Mouse (Mus musculus) forebrain, embryonic 10.5 days (tissue): Measurements from ENCODE around the gene Otud6a. TPM values are rescaled to one million over a fixed set of nuclear protein-coding genes. Genes with fewer than 3 reads are reported as not detected.

Experiments used
- DNase-seq: peaks from one replicate; pipeline ENCODE4 v3.0.0-alpha.2; 2017; ENCODE audit warnings: low spot score; ENCODE audit errors: extremely low spot score
- H3K27ac ChIP-seq: fragments of 300-500 bp; sonication (generic); 2 replicates; pipeline ENCODE4 v1.5.1; 2016; ENCODE audit warnings: mild to moderate bottlenecking
- H3K27me3 ChIP-seq: fragments of 300-500 bp; sonication (generic); 2 replicates; pipeline ENCODE4 v1.6.1; 2016; ENCODE audit warnings: mild to moderate bottlenecking; ENCODE audit not compliant: poor library complexity, severe bottlenecking
- H3K36me3 ChIP-seq: fragments of 300-500 bp; sonication (generic); replicated peaks from 2 replicates; pipeline ENCODE4 v1.6.1; 2016; ENCODE audit warnings: mild to moderate bottlenecking, moderate library complexity
- H3K4me1 ChIP-seq: fragments of 300-500 bp; sonication (generic); 2 replicates; pipeline ENCODE4 v1.6.1; 2016
- H3K4me3 ChIP-seq: fragments of 300-500 bp; sonication (generic); 2 replicates; pipeline ENCODE4 v1.5.1; 2016; ENCODE audit warnings: mild to moderate bottlenecking, moderate library complexity
- H3K9me3 ChIP-seq: fragments of 300-500 bp; sonication (generic); 2 replicates; pipeline ENCODE4 v1.6.1; 2016; ENCODE audit warnings: mild to moderate bottlenecking, moderate library complexity
- WGBS: fragments of 180-500 bp; shearing (Covaris S2); methylation state at CpG from one replicate; pipeline ENCODE4 v1.1.7; 2016; 5-methylcytosine and 5-hydroxymethylcytosine counted together
- microRNA counts: library from miRNA; unstranded; fragments of <30 nt; microRNA quantifications from one replicate; lab custom pipeline; 2017
- microRNA-seq: library from miRNA; unstranded; fragments of <30 nt; microRNA quantifications from one replicate; pipeline ENCODE4, GENCODE M21; 2017
- polyA plus RNA-seq: library from polyadenylated mRNA; unstranded; fragments of >200 nt; fragmentation: Nextera tagmentation; extraction: Ambion mirVana; gene quantifications from 2 replicates; pipeline ENCODE4 v1.2.1, GENCODE M21; 2016

Gene Otud6a
- polyA plus RNA-seq, 1 experiment from 2014 or later = not detected

GRCm38 (mm10) chrX:100471491-100471890 is 42.7 kb downstream of the Otud6a start:
- Histone ChIP-seq H3K36me3 (no peaks in the 10 kb centered on the region), H3K27ac (no peak overlapping the region), H3K9me3 (no peaks in the 10 kb centered on the region), H3K4me3 (no peak overlapping the region), H3K4me1 (no peaks in the 10 kb centered on the region), H3K27me3 (peaks cover 98% of the 10 kb centered on the region)
- 95% methylated on average over 3 of the region's 3 CpGs for WGBS
- DNase-seq = no peak

- Histone ChIP-seq H3K27me3 (peaks cover 92% of the 10 kb centered on the region), H3K27ac (no peak overlapping the region), H3K9me3 (no peaks in the 10 kb centered on the region), H3K4me1 (no peaks in the 10 kb centered on the region), H3K4me3 (no peak overlapping the region), H3K36me3 (no peaks in the 10 kb centered on the region)
- WGBS = 71% methylated on average over 4 of the region's 4 CpGs
- DNase-seq = no peak
These were observed 46.9 kb downstream of the Otud6a start for GRCm38 (mm10) chrX:100475569-100476223.

MicroRNAs within 50 kb of the gene (microRNA counts, 519-probe panel; counts per million panel counts)
- 2,896 counts per million, percentile 71 among the panel's probes with 10 or more counts for microRNA mmu-miR-676 (lab: Ali Mortazavi, UCI)

Small RNA genes within 50 kb of the gene (microRNA-seq; reads per million reads assigned to microRNA genes)
- gene Mir676 = 594 reads per million, percentile 69 among the genes with 10 or more reads in this experiment

Other genes starting within 250 kb of the Otud6a start
- gene Awat2, start 13.7 kb downstream of the Otud6a start, polyA plus RNA-seq = 0.76 and 0.80 TPM in 2 replicates
- 38.4 and 38.5 TPM in 2 replicates for gene Igbp1, start 65.3 kb downstream of the Otud6a start, polyA plus RNA-seq
- gene Dgat2l6, start 95.8 kb downstream of the Otud6a start, polyA plus RNA-seq = not detected in 2 replicates
- gene Awat1, start 143.2 kb downstream of the Otud6a start, polyA plus RNA-seq = not detected in 2 replicates
- gene P2ry4, start 165.9 kb downstream of the Otud6a start, polyA plus RNA-seq = not detected in 2 replicates
- gene Arr3, start 176.5 kb downstream of the Otud6a start, polyA plus RNA-seq = not detected in 2 replicates
- 47.2 and 48.7 TPM in 2 replicates for gene Kif4, start 196.7 kb downstream of the Otud6a start, polyA plus RNA-seq
- 132 and 133 TPM in 2 replicates for gene Pdzd11, start 197.6 kb downstream of the Otud6a start, polyA plus RNA-seq